Mouse (Mus musculus): ENCODE data around the gene Edc4. TPM values are rescaled to one million over a fixed set of nuclear protein-coding genes. Genes with fewer than 3 reads are reported as not detected.
A peak's percentile ranks its signal among the peaks of the same experiment; 100 is the strongest.

The Edc4 gene
- total RNA-seq, 2 experiments from 2014 or later: 59.2 to 68.2 TPM

GRCm38 (mm10) chr8:105874301-105874700, 6.4 kb upstream of the Edc4 start:
- no peak for DNase-seq

DNA sequence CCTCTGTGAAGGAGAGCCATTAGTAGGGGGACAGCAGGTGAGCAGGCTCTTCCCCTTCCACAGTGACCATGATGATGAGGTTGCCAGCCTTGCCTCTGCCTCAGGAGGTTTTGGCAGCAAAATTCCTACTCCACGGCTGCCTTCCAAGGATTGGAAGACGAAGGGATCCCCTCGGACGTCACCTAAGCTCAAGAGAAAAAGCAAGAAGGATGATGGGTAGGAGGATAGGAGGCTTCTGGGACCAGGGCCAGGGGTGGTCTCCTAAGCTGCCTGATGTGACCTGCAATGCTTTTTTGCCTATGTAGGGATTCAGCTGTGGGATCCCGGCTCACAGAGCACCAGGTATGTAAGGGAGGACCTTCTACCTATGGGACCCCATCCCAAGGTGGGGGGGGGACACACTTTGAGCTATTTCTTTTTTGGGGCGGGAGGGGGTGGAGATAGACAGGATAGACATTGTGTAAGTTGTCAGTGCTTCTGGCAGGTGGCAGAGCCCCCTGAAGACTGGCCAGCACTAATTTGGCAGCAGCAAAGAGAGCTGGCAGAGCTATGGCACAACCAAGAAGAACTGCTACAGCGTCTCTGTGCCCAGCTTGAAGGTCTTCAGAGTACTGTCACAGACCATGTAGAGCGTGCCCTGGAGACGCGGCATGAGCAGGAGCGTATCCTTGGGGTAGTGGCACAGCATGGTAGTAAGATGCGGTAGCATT, 9.2 kb downstream of the Edc4 start:
- no peak for DNase-seq

- peak; percentile 70 to 72 for DNase-seq
Measured at GRCm38 (mm10) chr8:105890870-105891269, 10.2 kb downstream of the Edc4 start.

DNA sequence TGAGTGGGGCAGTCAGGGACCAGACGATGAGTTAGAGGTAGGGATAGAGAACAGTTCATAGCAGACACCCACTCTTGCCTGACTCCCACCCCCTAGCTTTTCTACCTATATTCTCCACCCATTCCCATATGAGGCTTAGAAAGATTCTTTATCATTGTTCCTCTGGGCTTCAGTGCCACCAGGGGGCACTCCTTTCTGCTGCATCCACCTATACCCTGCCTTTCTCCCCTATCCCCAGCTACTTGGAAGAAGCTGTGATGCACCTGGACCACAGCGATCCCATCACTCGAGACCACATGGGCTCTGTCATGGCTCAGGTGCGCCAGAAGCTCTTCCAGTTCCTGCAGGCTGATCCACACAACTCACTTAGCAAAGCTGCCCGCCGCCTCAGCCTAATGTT, 11.8 kb downstream of the Edc4 start:
- DNase-seq: no peak

DNA sequence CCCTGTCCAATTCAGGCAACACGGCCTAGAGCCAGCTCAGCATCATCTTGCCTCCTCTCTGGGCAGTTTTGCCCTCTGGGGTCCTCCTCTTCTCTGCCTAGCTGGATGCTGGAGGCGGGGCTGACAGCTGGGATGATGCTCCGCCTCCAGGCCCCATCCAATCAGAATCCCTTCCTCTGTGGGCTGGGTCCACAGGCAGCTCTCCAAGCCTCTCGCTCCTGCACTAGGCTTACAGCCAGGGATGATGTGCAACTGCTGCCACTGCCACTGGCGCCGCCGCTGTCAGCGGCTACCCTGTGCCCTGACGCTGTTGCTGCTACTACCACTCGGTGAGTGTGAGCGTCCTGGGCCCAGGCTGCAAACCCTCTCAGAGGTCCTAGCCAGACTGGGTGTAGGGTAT, 12.7 kb downstream of the Edc4 start, which contains the start of gene Nrn1l:
Gene Nrn1l (plus strand): TSS at position 229 of the 400 bp plus-strand sequence.
- DNase-seq: peak; percentile 69 to 76

GRCm38 (mm10) chr8:105897801-105898480, 17.3 kb downstream of the Edc4 start:
- DNase-seq: no peak

- DNase-seq: peak; percentile 92 to 95
Measured at GRCm38 (mm10) chr8:105900180-105900940, 19.7 kb downstream of the Edc4 start, which contains the start of gene Pskh1. Gene Pskh1, plus strand, starts transcription at chr8:105900441.

DNA sequence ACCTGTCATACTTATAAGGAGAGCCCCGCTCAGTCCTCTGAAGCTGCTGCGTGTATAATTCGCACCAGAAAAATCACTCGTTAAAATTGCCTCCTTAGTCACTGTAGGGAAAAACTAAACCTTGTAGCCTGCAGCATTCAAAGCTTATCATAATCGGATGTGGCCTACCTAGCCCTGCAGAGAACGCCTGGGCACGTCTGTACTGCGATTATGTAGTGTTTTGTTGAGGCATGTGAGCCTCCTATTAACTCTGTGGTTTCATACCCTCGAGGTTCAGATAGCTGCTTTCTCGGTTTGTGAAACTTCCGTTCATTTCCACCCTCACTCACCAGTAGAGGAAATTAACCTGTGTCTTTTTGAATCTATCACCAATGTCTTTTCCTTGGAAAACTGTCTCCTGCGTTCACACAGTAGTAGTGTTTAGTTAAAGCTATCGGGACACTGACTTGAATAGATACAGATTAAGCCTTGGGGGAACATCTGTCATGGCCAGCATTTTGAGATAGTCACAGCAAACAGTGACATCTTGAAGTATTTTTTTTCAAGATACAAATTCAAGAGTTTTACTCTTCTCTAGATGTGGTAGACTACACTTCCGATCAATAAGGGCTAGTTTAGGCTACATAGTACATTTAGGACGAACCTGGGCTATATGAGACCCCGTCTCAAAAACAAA, 20.4 kb downstream of the Edc4 start:
- DNase-seq: no peak

- no peak for DNase-seq
Measured at GRCm38 (mm10) chr8:105919390-105919789, 38.7 kb downstream of the Edc4 start.

- no peak for DNase-seq
Measured at GRCm38 (mm10) chr8:105925123-105925522, 44.4 kb downstream of the Edc4 start.

DNA sequence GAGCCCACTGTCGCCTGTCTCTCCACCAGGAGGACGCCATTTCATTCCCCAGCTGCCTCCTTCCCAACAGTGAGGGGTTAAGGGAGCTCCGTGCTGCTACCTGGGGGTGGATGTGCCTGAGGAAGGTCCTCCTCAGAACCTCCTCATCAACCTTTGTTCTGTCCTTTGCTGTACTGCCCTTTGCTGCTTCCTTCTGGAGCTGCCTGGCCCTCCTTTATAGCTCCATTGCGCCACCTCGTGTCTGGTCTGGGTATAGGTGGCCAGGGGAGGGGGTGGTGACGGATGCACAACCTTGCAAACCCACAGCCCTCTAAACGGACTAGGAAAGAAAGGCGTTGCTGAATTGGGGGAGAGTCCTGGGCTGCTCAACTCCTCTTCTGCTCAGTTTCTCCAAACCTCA, 49.9 kb downstream of the Edc4 start:
- DNase-seq: peak; percentile 82 to 86

- no peak for DNase-seq
Measured at GRCm38 (mm10) chr8:105931271-105931670, 50.6 kb downstream of the Edc4 start.

DNA sequence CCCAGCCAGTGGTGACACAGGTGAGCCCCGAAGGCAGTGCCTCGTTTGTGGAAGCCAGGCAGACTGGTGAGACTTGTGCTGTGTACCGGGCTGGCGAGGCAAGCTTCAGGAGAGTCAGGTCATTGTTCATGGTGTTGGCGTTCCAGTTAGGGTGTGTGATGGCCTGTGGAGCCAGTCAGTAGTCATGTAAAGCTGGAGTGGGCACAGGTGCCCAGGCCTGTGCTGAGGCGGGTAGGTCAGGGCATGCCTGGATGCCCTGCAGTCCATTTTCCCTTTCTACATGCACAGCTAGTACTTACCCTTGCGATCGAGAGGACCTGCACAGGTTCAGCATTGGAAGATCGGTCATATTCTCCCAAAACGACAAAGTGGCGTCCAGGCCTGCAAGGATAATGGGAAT, 51.8 kb downstream of the Edc4 start:
- no peak for DNase-seq

- DNase-seq: no peak
Measured at GRCm38 (mm10) chr8:105933762-105934161, 53.1 kb downstream of the Edc4 start, which contains the start of gene Ctrl. Gene Ctrl, minus strand, starts transcription at chr8:105933862.

- DNase-seq: no peak
Measured at GRCm38 (mm10) chr8:105935105-105935504, 54.4 kb downstream of the Edc4 start.

GRCm38 (mm10) chr8:105935863-105936603, 55.4 kb downstream of the Edc4 start:
- DNase-seq: no peak

GRCm38 (mm10) chr8:105936866-105937475, 56.3 kb downstream of the Edc4 start:
- DNase-seq: peak; percentile 86 to 87

- DNase-seq: peak; percentile 37 to 58
Measured at GRCm38 (mm10) chr8:105937496-105938305, 57.0 kb downstream of the Edc4 start.

DNA sequence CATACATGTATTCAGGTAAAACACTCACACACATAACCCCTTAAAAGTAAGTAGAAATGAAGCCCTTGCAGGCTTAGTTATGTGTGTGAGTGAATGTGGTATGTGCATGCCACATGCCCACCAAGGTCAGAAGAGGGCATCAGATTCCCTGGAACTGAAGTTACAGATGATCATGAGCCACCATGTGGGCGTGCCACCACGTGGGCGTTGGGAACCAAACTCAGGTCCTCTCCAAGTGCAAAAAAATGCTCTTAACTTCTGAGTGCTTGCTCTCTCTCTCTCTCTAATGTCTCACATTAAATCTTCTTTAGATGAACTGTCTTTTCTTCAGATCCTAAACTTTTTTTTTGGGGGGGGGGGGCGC, 57.6 kb downstream of the Edc4 start, which contains the start of gene Psmb10:
Gene Psmb10 (minus strand): TSS at position 139 of the 364 bp plus-strand sequence.
- no peak for DNase-seq

- no peak for DNase-seq
Measured at GRCm38 (mm10) chr8:105942026-105942425, 61.3 kb downstream of the Edc4 start.
